Mouse (Mus musculus): ENCODE results near the gene St6galnac3.

DNA sequence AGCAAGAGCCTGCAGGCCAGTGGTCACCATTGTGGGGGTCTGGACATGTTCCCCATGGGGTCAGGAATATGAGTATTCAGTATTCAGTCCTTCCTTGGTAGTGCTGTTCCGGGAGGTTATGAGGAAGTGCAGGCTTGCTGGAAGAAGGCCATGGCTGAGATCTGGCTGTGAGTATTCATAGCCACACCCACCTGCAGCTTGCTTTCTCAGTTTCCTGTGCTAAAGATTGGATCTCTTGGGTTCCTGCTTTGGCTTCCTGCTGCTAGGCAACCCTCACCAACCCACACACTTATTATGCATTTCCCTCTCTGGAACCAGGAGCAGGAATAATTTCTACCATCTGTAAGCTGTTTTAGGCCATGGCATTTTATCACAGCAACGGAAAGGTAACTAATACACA, 267.8 kb downstream of the St6galnac3 start:
- TF ChIP-seq POLR2A (IDR thresholded peaks at IDR 0.05; ENCODE audit: borderline replicate concordance, extremely low read depth, low read depth, low read length) (no peak), CTCF (IDR thresholded peaks at IDR 0.05; ENCODE audit: insufficient read depth, low read length) (no peak)

Data from lung, adult 2 months (tissue).